Comparison of ENCODE assay signal across 13 mouse cellular contexts in the genomic region with DNA sequence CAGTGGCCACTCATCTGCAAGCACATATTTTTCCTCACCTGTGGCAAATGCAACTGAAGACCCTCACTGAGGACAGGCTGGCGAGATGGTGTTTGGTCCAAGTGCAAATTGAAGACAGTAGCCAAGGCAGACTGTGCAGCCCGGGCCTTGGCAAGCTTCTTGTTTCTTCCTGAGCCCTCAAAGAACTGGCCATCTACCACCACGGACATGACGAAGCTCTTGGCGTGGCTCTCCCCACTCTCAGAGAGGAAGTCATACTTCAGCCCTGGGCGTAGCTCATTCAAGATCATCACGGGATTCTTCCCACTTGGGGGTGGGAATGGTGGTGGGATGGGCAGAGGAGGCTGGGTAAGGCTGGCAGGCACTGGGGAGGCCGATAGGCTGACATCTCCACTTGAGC.
DNase-seq lines count a peak whose midpoint lies in the region.
"Had no signal": no experiment of that assay in that cellular context is flagged by ENCODE, and none has a peak within 500 bp of the region (broad histone marks: within the 10 kb centered on the region; RNA-seq: fewer than 3 reads in every experiment).

No protein-coding gene starts in this region.

- peak; percentile 93 for DNase-seq in heart, adult 11 months
- no peak for DNase-seq in heart, adult 8-10 months (ENCODE audit: low spot score)
- DNase-seq in kidney, adult 9 months = peak; percentile 18
- DNase-seq in kidney, postnatal 10 days = no peak
- DNase-seq in lung, postnatal 36 days = peak; percentile 8
- DNase-seq in lung, postnatal 14 days = no peak
- DNase-seq: adrenal gland, adult 2 months; adrenal gland, postnatal 14 days; cerebellum, adult 11 months; cerebellum, adult 8-10 months; cerebellum, postnatal 36 days; embryo, embryonic 11 days; gastrocnemius, postnatal 25 days had no signal

Comparison
In these comparisons a context has a peak if more than half of its experiments do, and no peak if none do; other contexts are left out.
1. DNase-seq: peak in heart, adult 11 months (single experiment), kidney, adult 9 months (single experiment) and lung, postnatal 36 days (single experiment); none in heart, adult 8-10 months (single experiment), kidney, postnatal 10 days (single experiment) and lung, postnatal 14 days (single experiment).